Mouse (Mus musculus): ENCODE results near the gene Tekt3. TPM values are rescaled to one million over a fixed set of nuclear protein-coding genes. Genes with fewer than 3 reads are reported as not detected.

Tekt3 gene
- polyA plus RNA-seq, 1 experiment from 2014 or later, result not detected

DNA sequence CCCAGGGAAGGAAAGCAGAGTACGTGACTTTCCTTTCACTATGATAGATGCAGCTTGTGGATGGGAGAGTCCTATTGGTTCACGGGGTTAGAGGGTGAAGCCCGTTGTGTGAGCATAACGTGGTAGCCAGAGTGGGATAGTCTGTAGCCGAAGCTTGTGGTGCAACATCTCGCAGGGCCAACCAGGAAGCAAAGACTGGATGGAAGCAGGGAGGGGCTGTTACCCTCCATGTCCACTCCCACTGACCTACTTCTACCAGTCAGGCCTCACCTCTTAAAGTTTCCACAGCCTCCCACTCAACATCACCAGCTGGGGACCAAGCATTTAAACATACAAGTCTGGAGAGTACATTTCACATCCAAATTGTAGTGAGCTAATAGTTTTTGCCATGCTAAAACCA lies 31.7 kb upstream of the Tekt3 start:
- H3K4me1 ChIP-seq, result no peaks in the 10 kb centered on the region
- H3K9me3 ChIP-seq (replicated peaks), result 0 out of 2 replicates have a peak, but pooled peaks cover 7% of the 10 kb centered on the region
- H3K4me3 ChIP-seq (replicated peaks), result no peak overlapping the region
- no peaks in the 10 kb centered on the region for H3K36me3 ChIP-seq
- no peak overlapping the region for H3K9ac ChIP-seq (replicated peaks)
- H3K4me2 ChIP-seq, result no peak overlapping the region
- WGBS, result 96% methylated on average over 6 of the region's 6 CpGs
- no peak for ATAC-seq (ENCODE audit: low FRiP score)
- H3K27ac ChIP-seq (replicated peaks), result no peak overlapping the region
- no peaks in the 10 kb centered on the region for H3K27me3 ChIP-seq (replicated peaks)

DNA sequence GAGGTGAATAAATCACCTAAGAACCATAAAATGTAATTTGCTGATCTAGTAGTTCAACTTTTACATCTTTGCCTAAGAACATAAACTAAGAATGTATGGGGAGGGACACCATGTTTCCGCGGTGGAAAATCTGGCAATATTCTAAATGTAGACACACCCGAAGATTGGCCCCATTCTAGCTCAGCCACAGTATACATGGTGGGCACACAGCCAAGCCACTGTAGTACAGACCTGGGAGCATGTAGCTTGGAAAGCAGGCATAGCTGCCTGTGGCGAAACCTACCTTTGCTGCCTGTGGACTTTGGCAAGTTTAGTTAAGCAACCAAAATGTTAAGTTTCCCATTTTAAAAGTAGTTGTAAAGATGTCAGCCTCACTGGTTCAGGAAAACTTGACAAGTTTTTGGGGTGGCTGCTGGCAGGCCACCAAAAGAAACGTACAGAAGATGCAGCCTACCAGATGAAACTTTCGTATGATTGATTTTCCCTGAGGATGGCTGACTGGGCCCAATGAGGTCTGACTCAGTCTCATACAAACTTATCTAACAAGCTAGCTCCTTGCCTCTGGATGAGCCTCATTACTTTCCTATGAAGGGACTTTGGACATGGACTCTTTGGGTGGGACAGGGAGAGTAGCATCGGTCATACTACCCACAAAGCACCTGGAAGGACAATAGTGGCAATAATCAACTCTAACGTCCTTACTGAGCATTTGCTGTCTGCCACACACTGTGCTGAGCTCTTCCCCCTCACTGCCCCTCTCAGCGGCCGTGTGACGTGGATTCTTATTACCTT lies 25.8 kb upstream of the Tekt3 start:
- Histone ChIP-seq H3K9ac (replicated peaks) (no peak overlapping the region), H3K4me3 (replicated peaks) (no peak overlapping the region), H3K9me3 (replicated peaks) (0 out of 2 replicates have a peak, but pooled peaks cover 7% of the 10 kb centered on the region), H3K4me1 (peaks cover 7% of the 10 kb centered on the region; the same call in 1 of the 2 replicates), H3K36me3 (no peaks in the 10 kb centered on the region), H3K27me3 (replicated peaks) (no peaks in the 10 kb centered on the region), H3K4me2 (no peak overlapping the region), H3K27ac (replicated peaks) (no peak overlapping the region)
- no peak for ATAC-seq (ENCODE audit: low FRiP score)
- WGBS, result 70% methylated on average over 11 of the region's 11 CpGs

DNA sequence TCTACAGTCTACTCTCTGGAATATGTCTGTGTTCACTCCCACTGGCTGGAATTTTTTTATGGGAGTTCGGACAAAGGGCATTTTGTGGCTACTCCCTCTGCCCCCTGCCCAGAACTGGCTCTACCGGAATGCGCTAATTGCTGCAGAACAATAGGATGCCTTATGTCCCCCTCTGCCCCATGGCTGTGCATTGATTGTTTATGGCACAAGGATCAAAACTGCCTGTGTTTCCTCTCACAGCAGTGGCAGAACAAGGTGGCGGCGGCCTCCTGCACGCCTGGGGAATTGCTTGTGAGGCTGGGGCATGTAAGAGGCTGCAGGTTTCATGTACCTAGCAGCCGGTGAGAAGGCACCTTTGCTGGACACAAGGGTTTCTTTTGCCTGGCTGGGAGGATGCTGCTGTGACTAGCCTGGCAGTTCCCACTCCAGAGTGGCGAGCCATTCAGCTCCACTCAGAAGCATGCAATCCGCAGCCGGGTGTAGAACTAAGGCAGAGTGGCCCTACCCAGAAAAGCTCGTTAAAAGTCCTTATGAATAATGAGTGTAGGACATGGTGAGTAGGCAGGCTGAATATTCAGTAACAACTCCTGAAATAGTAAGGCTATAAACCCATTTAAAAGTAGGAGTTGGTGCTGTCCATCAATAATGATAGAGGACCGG lies 21.3 kb upstream of the Tekt3 start:
- no peaks in the 10 kb centered on the region for H3K36me3 ChIP-seq
- H3K4me3 ChIP-seq (replicated peaks), result no peak overlapping the region
- H3K27ac ChIP-seq (replicated peaks), result no peak overlapping the region
- ATAC-seq (ENCODE audit: low FRiP score), result no peak
- peaks cover 7% of the 10 kb centered on the region; the same call in 1 of the 2 replicates for H3K4me1 ChIP-seq
- no peak overlapping the region for H3K9ac ChIP-seq (replicated peaks)
- WGBS, result 23% methylated on average over 12 of the region's 12 CpGs
- no peaks in the 10 kb centered on the region for H3K27me3 ChIP-seq (replicated peaks)
- no peaks in the 10 kb centered on the region for H3K9me3 ChIP-seq (replicated peaks)
- no peak overlapping the region for H3K4me2 ChIP-seq

DNA sequence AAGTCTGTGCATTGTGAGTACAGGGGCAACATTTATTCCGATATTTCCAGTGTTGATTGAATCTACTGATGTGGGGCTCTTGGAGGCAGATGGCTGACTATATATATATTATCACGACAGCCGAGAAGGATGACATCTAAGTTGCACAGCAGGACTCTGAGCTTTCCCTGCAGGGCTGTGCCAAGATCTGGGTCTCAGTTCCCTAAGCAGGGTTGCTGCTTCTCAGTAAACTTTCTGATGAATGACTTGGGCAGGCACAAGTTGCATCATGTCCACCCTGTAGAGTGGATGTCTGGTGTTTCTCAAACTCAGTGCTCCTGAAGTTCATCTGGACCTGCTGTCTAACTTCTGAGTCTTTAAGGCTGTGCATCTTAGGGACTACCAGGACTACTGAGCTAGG lies 15.7 kb upstream of the Tekt3 start:
- WGBS, result 79% methylated on average over 3 of the region's 3 CpGs
- Histone ChIP-seq H3K36me3 (no peaks in the 10 kb centered on the region), H3K27me3 (replicated peaks) (no peaks in the 10 kb centered on the region), H3K4me3 (replicated peaks) (no peak overlapping the region), H3K4me1 (no peaks in the 10 kb centered on the region), H3K9me3 (replicated peaks) (no peaks in the 10 kb centered on the region), H3K4me2 (no peak overlapping the region), H3K27ac (replicated peaks) (no peak overlapping the region), H3K9ac (replicated peaks) (no peak overlapping the region)
- ATAC-seq (ENCODE audit: low FRiP score), result no peak

DNA sequence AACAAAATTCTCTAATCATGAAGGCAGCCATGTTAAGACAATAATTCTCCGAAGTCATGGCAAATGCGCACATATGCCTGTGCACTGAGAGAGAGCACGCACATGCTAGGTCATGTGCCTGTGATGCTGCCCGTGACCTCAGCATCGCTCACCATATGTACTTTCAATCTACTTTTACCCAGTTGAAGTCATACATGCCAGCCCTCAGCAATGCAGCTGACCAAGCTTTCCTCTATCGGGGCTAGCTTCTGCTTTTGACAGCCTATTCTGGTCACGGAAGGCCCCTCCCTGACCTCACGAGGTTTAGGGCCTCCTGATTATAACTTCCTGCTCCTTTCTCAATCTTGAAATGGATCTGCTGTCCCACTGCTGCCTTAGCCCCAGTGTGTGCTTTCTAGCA lies 15.1 kb upstream of the Tekt3 start:
- Histone ChIP-seq H3K27me3 (replicated peaks) (no peaks in the 10 kb centered on the region), H3K36me3 (no peaks in the 10 kb centered on the region), H3K4me1 (no peaks in the 10 kb centered on the region), H3K4me3 (replicated peaks) (no peak overlapping the region), H3K9ac (replicated peaks) (no peak overlapping the region), H3K4me2 (no peak overlapping the region), H3K27ac (replicated peaks) (no peak overlapping the region), H3K9me3 (replicated peaks) (no peaks in the 10 kb centered on the region)
- WGBS, result 92% methylated on average over 8 of the region's 8 CpGs
- no peak for ATAC-seq (ENCODE audit: low FRiP score)

DNA sequence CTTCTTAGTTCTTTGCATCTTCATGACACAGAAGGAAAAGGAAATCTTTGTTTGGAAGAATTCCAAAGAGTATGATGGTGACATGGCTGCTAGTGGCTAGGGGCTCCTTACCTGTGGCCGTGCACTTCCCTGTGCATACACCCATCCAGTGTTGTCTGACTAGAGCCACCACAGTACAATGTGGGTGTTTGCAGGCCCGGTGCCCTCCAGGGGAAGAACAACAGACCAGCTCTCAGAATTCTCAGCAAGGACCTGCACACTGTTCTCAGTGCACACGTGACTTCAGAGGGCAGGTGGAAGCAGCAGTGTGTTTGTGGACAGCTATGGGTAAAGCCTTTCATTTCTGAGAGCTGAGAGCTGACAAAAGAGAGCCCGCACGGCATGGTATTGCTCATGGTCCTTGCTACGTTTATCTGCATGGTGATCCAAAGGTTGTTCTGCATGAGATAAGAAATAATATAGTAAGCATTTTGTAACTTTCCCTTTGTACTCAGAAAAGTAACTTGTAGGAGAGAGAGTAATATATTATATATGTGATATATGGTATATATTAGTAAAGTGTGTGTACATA lies 11.0 kb upstream of the Tekt3 start:
- Histone ChIP-seq H3K9me3 (replicated peaks) (no peaks in the 10 kb centered on the region), H3K4me2 (no peak overlapping the region), H3K36me3 (no peaks in the 10 kb centered on the region), H3K27ac (replicated peaks) (no peak overlapping the region), H3K27me3 (replicated peaks) (no peaks in the 10 kb centered on the region), H3K4me3 (replicated peaks) (no peak overlapping the region), H3K4me1 (no peaks in the 10 kb centered on the region), H3K9ac (replicated peaks) (no peak overlapping the region)
- 91% methylated on average over 6 of the region's 6 CpGs for WGBS
- no peak for ATAC-seq (ENCODE audit: low FRiP score)

DNA sequence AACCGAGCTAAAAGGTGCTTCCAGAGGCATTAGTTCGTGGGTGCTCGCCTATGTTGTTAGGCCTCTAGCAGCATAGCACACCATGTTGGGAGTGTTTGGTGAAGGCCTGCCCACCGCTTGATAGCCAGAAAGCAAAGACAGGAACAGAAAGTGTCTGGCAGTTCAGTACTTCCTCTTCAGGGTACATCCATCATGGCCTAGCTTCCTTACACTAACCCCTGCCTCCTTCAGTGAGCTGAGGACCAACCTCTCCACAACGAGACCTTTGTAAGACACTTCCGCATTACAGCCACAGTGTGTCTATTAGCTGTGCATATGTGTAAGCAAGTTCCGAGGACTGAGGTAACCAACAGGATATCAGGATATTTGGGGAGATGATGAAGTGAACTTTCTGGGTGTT lies 10.4 kb upstream of the Tekt3 start:
- H3K4me1 ChIP-seq, result no peaks in the 10 kb centered on the region
- no peaks in the 10 kb centered on the region for H3K27me3 ChIP-seq (replicated peaks)
- H3K9me3 ChIP-seq (replicated peaks), result no peaks in the 10 kb centered on the region
- H3K4me2 ChIP-seq, result no peak overlapping the region
- H3K9ac ChIP-seq (replicated peaks), result no peak overlapping the region
- WGBS, result 93% methylated on average over 7 of the region's 7 CpGs
- ATAC-seq (ENCODE audit: low FRiP score), result no peak
- H3K36me3 ChIP-seq, result no peaks in the 10 kb centered on the region
- H3K27ac ChIP-seq (replicated peaks), result no peak overlapping the region
- no peak overlapping the region for H3K4me3 ChIP-seq (replicated peaks)

DNA sequence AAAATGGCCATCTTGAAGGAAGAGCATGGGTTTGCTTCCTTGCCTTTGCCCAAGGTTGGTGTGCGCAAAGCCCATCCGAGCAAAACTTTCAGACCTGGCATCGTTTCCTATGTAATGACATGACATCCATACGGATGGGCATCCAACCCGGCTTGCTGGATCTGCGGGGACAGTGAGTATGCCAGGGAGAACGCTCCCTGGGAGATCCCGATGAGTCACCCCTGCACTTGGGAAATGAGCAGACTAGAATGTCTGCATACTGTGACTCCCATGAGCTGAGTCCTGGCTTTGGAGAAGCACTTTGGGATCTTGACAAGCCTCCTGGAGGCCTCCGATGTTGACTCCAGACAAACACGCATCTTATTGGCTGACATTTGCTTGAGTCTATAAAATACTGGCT lies 9.5 kb upstream of the Tekt3 start:
- no peak overlapping the region for H3K27ac ChIP-seq (replicated peaks)
- no peaks in the 10 kb centered on the region for H3K9me3 ChIP-seq (replicated peaks)
- no peak overlapping the region for H3K4me2 ChIP-seq
- H3K36me3 ChIP-seq, result no peaks in the 10 kb centered on the region
- H3K4me3 ChIP-seq (replicated peaks), result no peak overlapping the region
- no peak for ATAC-seq (ENCODE audit: low FRiP score)
- no peaks in the 10 kb centered on the region for H3K4me1 ChIP-seq
- WGBS, result 97% methylated on average over 10 of the region's 10 CpGs
- H3K9ac ChIP-seq (replicated peaks), result no peak overlapping the region
- H3K27me3 ChIP-seq (replicated peaks), result no peaks in the 10 kb centered on the region

DNA sequence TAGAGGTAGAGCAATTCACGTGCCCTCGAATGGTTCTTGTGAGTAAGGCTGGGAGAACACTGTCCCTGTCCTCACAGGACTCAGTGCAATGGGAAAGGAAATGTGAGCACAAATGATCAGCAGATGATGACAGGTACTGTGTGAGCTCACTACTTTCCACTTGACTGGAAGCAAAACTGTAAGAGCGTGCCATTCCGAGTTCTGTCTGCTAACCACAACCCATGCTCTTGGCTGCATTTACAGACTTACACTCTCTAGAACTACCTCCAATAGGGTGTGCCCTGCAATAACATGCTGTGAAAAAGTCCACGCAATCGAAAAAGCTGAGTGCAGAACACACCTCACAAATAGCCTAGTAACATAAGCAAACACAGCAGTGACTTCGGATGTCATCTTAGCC lies 5.9 kb upstream of the Tekt3 start:
- no peak for ATAC-seq (ENCODE audit: low FRiP score)
- Histone ChIP-seq H3K9ac (replicated peaks) (no peak overlapping the region), H3K27me3 (replicated peaks) (no peaks in the 10 kb centered on the region), H3K4me3 (replicated peaks) (no peak overlapping the region), H3K36me3 (no peaks in the 10 kb centered on the region), H3K4me1 (no peaks in the 10 kb centered on the region), H3K4me2 (no peak overlapping the region), H3K9me3 (replicated peaks) (no peaks in the 10 kb centered on the region), H3K27ac (replicated peaks) (no peak overlapping the region)
- 91% methylated on average over 7 of the region's 7 CpGs for WGBS

DNA sequence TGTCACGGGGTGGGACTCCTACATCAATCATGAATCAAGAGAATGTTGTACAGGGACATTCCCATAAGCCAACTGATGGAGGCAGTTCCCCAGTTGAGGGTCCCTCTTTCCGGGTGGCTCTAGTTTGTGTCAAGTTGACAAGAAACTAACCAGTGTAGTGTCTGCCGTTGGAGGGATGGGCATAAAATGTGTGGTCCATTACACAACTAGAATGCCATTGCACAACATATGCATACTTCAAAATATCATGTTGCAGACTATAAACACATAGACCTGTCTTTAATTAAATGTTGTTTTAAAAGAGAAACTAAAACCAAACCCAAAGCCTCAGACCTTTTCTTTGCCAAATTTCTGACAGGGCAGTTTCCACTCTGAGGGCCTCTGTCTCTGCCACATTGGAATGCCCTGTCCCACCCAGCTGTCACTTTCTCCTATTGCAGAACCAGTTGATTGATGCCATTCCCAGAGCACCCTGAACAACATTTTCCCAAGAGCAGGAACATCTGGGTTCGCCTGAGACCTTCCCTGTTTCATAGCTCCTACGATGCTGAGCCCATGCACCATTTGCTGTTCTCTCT lies 3.0 kb upstream of the Tekt3 start:
- no peaks in the 10 kb centered on the region for H3K36me3 ChIP-seq
- no peaks in the 10 kb centered on the region for H3K9me3 ChIP-seq (replicated peaks)
- no peak for ATAC-seq (ENCODE audit: low FRiP score)
- H3K4me1 ChIP-seq, result peaks cover 3% of the 10 kb centered on the region
- no peak overlapping the region for H3K27ac ChIP-seq (replicated peaks)
- 78% methylated on average over 5 of the region's 5 CpGs for WGBS
- H3K27me3 ChIP-seq (replicated peaks), result no peaks in the 10 kb centered on the region
- no peak overlapping the region for H3K4me3 ChIP-seq (replicated peaks)
- no peak overlapping the region for H3K4me2 ChIP-seq
- no peak overlapping the region for H3K9ac ChIP-seq (replicated peaks)

DNA sequence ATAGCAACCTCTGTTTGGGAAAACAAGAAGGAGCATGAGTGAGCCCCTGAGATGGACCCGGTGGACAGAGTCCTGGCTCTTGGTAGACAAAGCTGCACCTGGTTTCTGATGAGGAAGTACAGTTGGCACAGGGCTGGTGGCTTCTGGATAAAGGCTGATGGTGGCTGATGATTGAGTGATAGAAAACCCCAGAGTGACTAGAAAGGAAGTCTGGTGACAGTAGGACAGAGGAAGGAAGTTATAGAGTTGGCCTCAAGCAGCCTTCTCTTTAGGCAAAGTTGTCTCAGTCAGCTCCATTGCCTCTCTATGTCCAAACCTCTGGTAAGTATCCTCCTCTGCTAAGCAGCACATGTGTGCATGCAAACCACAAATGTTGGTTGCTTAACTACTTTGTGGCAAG lies 1.5 kb upstream of the Tekt3 start:
- 93% methylated on average over 1 of the region's 1 CpGs for WGBS
- H3K4me1 ChIP-seq, result peaks cover 3% of the 10 kb centered on the region
- ATAC-seq (ENCODE audit: low FRiP score), result no peak
- H3K4me2 ChIP-seq, result no peak overlapping the region
- no peaks in the 10 kb centered on the region for H3K27me3 ChIP-seq (replicated peaks)
- no peaks in the 10 kb centered on the region for H3K9me3 ChIP-seq (replicated peaks)
- no peak overlapping the region for H3K9ac ChIP-seq (replicated peaks)
- H3K4me3 ChIP-seq (replicated peaks), result no peak overlapping the region
- no peaks in the 10 kb centered on the region for H3K36me3 ChIP-seq
- no peak overlapping the region for H3K27ac ChIP-seq (replicated peaks)

DNA sequence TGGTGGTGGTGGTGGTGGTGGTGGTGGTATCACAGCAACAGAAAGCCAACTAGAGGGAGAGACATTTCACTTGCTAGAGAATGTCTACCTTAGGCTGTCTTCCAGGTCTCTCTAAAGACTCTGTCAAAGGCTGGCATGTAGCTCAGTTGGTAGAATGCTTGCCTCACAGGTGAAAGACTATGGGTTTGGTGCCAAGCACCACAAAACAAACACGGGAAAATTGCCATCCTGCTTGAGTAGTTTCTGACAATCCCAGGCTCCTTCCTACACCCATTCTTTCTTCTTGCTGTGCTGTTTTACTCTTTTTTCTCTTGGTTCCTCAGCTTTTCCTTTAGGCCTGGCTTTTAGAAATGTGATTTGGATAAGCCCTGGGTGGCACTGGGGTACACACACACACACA lies 5.1 kb downstream of the Tekt3 start:
- no peak overlapping the region for H3K4me2 ChIP-seq
- H3K27me3 ChIP-seq (replicated peaks), result no peaks in the 10 kb centered on the region
- no peak overlapping the region for H3K9ac ChIP-seq (replicated peaks)
- H3K36me3 ChIP-seq, result no peaks in the 10 kb centered on the region
- no peaks in the 10 kb centered on the region for H3K9me3 ChIP-seq (replicated peaks)
- H3K27ac ChIP-seq (replicated peaks), result no peak overlapping the region
- H3K4me1 ChIP-seq, result peaks cover 2% of the 10 kb centered on the region
- 85% methylated on average over 1 of the region's 1 CpGs for WGBS
- H3K4me3 ChIP-seq (replicated peaks), result no peak overlapping the region
- ATAC-seq (ENCODE audit: low FRiP score), result no peak

All from neural tube, embryonic 15.5 days (tissue).